Mouse (Mus musculus) liver, postnatal 0 days (tissue): Measurements from ENCODE around the gene Cldn1.

Source experiments
- CTCF ChIP-seq: sonication (generic); IDR thresholded peaks from 2 replicates; pipeline ENCODE4 v1.5.1; 2016; ENCODE audit warnings: antibody characterized with exemption, low read depth
- EP300 ChIP-seq: IDR thresholded peaks from 2 replicates; pipeline ENCODE4 v1.6.1; 2016; ENCODE audit warnings: antibody characterized with exemption, low read depth, mild to moderate bottlenecking

DNA sequence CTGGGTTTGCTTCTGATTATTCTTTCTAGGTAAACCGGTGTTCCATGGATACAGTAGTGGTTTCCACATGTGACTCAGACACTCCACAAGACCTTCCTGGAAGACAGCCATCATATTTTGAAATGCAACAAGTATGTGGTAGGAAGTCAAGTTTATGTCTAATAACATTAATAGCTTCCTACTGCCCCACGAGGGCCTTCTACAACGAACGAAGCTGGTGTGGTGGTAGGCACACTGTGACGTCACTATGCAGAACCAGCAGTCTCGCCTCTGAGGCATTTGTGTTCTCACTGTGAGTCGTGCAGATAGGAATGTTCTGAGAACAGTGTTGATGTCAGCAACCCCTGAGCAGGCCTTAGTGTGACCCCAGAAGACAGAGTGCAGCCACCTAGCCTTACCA lies 55.4 kb downstream of the Cldn1 start:
- TF ChIP-seq CTCF (no peak), EP300 (no peak)
